Mouse (Mus musculus): ENCODE data around the gene Txndc12. TPM values are rescaled to one million over a fixed set of nuclear protein-coding genes. Genes with fewer than 3 reads are reported as not detected.
A peak's percentile ranks its signal among the peaks of the same experiment; 100 is the strongest.

The Txndc12 gene
- polyA plus RNA-seq, 1 experiment from 2014 or later, result 122 TPM

- under 1% methylated on average over 77 of the region's 77 CpGs for WGBS
- ATAC-seq (replicated peaks; ENCODE audit: insufficient number of reproducible peaks, insufficient read depth, low FRiP score, low read depth), result peak; percentile 80
- peaks cover 18% of the 10 kb centered on the region for H3K4me1 ChIP-seq (replicated peaks)
- no peaks in the 10 kb centered on the region for H3K9me3 ChIP-seq (replicated peaks)
- H3K4me3 ChIP-seq, result peak within 1 kb of the TSS; percentile 88
- H3K27ac ChIP-seq, result peak within 1 kb of the TSS; percentile 88
- H3K4me2 ChIP-seq, result peak within 1 kb of the TSS; percentile 93
- H3K27me3 ChIP-seq, result no peaks in the 10 kb centered on the region
- H3K9ac ChIP-seq, result peak within 1 kb of the TSS; percentile 82
- H3K36me3 ChIP-seq, result 0 out of 2 replicates have a peak, but pooled peaks cover 4% of the 10 kb centered on the region
These were observed 13.5 kb downstream of the Txndc12 start, which contains the start of gene Kti12 for GRCm38 (mm10) chr4:108847715-108848504. Gene Kti12 (plus strand): TSS chr4:108847785.

DNA sequence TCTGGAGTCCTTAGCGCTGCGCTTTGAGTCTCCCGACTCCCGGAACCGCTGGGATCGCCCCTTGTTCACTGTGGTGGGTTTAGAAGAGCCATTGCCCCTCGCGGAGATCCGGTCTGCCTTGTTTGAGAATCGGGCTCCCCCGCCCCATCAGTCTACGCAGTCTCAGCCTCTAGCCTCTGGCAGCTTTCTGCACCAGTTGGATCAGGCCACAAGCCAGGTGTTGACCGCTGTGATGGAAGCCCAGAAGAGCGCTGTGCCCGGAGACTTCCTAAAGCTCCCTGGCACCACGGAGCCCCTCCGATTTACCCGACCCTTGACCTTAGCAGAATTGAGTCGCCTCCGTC, 14.1 kb downstream of the Txndc12 start, which contains the start of gene A730015C16Rik:
TSS of gene A730015C16Rik (minus strand) at position 115 of the 344 bp plus-strand sequence.
- no peaks in the 10 kb centered on the region for H3K9me3 ChIP-seq (replicated peaks)
- H3K9ac ChIP-seq, result peak within 1 kb of the TSS; percentile 82
- WGBS, result 7% methylated on average over 20 of the region's 20 CpGs
- peaks cover 7% of the 10 kb centered on the region for H3K36me3 ChIP-seq
- 0 out of 2 replicates have a peak, but pooled peaks have one; percentile 23 for ATAC-seq (replicated peaks; ENCODE audit: insufficient number of reproducible peaks, insufficient read depth, low FRiP score, low read depth)
- H3K4me1 ChIP-seq (replicated peaks), result peaks cover 16% of the 10 kb centered on the region
- H3K4me3 ChIP-seq, result peak within 1 kb of the TSS; percentile 88
- H3K27ac ChIP-seq, result peak within 1 kb of the TSS; percentile 88
- H3K27me3 ChIP-seq, result no peaks in the 10 kb centered on the region
- peak within 1 kb of the TSS; percentile 93 for H3K4me2 ChIP-seq

- Histone ChIP-seq H3K27ac (no peak overlapping the region), H3K36me3 (peaks cover 18% of the 10 kb centered on the region; the same call in 1 of the 2 replicates), H3K4me3 (no peak overlapping the region), H3K9me3 (replicated peaks) (no peaks in the 10 kb centered on the region), H3K9ac (no peak overlapping the region), H3K4me1 (replicated peaks) (no peaks in the 10 kb centered on the region), H3K27me3 (no peaks in the 10 kb centered on the region), H3K4me2 (no peak overlapping the region)
- no peak for ATAC-seq (replicated peaks; ENCODE audit: insufficient number of reproducible peaks, insufficient read depth, low FRiP score, low read depth)
- 70% methylated on average over 7 of the region's 7 CpGs for WGBS
These were observed 32.4 kb downstream of the Txndc12 start for GRCm38 (mm10) chr4:108866806-108867205.

DNA sequence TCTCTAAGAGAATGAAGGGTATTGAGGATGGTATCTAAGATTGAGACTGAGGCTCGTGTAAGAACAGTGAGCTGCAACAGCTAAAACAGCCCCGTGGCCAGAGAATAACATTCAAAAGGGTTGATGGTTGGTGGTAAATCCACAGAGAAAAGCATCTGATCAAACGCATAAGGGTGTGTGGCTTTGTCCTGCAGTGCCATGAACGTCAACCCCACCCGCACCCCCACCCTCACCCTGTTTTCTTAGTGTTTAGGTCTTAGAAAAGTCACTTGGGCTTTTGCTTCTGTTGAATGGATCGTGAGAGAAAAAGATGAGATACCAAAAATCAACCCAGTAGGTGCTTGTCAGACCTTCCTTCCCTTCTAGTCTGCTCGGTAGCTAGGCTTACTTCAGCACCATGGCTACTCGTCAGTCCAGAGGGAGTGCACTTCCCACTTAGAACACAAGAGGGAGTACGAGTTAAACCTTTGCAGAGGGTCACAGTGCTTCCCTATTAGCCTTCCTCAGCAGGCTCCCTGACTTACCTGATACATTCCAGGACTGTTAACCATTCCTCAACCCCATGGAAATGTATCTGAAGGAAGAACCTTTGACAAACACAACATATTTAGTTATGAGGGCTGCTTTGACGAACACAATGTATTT, 35.5 kb downstream of the Txndc12 start:
- H3K9me3 ChIP-seq (replicated peaks), result no peaks in the 10 kb centered on the region
- no peak overlapping the region for H3K4me2 ChIP-seq
- no peaks in the 10 kb centered on the region for H3K36me3 ChIP-seq
- no peaks in the 10 kb centered on the region for H3K4me1 ChIP-seq (replicated peaks)
- no peaks in the 10 kb centered on the region for H3K27me3 ChIP-seq
- no peak overlapping the region for H3K27ac ChIP-seq
- 36% methylated on average over 10 of the region's 10 CpGs for WGBS
- ATAC-seq (replicated peaks; ENCODE audit: insufficient number of reproducible peaks, insufficient read depth, low FRiP score, low read depth), result no peak
- H3K4me3 ChIP-seq, result no peak overlapping the region
- no peak overlapping the region for H3K9ac ChIP-seq

DNA sequence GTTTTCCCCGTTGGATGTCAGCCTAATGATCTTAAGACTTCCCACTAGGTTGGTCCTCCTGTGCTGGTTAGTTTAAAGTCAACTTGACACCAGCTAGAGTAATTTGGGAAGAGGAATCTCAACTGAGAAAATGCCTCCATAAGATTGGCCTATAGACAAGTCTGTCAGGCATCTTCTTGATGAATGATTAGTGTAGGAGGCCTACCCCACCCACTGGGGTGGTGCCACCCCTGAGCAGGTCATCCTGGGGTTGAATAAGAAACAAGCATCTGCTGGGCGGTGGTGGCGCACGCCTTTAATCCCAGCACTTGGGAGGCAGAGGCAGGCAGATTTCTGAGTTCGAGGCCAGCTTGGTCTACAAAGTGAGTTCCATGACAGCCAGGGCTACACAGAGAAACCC, 39.3 kb downstream of the Txndc12 start:
- H3K27me3 ChIP-seq, result no peaks in the 10 kb centered on the region
- no peak overlapping the region for H3K9ac ChIP-seq
- WGBS, result 88% methylated on average over 5 of the region's 5 CpGs
- no peak overlapping the region for H3K4me3 ChIP-seq
- no peaks in the 10 kb centered on the region for H3K36me3 ChIP-seq
- no peak for ATAC-seq (replicated peaks; ENCODE audit: insufficient number of reproducible peaks, insufficient read depth, low FRiP score, low read depth)
- no peak overlapping the region for H3K27ac ChIP-seq
- no peaks in the 10 kb centered on the region for H3K9me3 ChIP-seq (replicated peaks)
- no peak overlapping the region for H3K4me2 ChIP-seq
- H3K4me1 ChIP-seq (replicated peaks), result peaks cover 2% of the 10 kb centered on the region

- no peak overlapping the region for H3K9ac ChIP-seq
- ATAC-seq (replicated peaks; ENCODE audit: insufficient number of reproducible peaks, insufficient read depth, low FRiP score, low read depth), result no peak
- WGBS, result 74% methylated on average over 6 of the region's 6 CpGs
These were observed 43.5 kb downstream of the Txndc12 start for GRCm38 (mm10) chr4:108877901-108878300.

GRCm38 (mm10) chr4:108878963-108879822, 44.8 kb downstream of the Txndc12 start, which contains the start of gene Rab3b:
Gene Rab3b (plus strand): TSS chr4:108879063.
- no peak within 1 kb of the TSS for H3K27ac ChIP-seq
- H3K4me3 ChIP-seq, result peak within 1 kb of the TSS; percentile 58
- WGBS, result under 1% methylated on average over 46 of the region's 46 CpGs

More at GRCm38 (mm10) chr4:108877901-108878300, 43.5 kb downstream of the Txndc12 start:
- Histone ChIP-seq H3K9me3 (replicated peaks) (no peaks in the 10 kb centered on the region), H3K4me2 (no peak overlapping the region), H3K27me3 (peaks cover 8% of the 10 kb centered on the region; the same call in 1 of the 2 replicates), H3K36me3 (no peaks in the 10 kb centered on the region), H3K27ac (no peak overlapping the region), H3K4me3 (no peak overlapping the region), H3K4me1 (replicated peaks) (peaks cover 12% of the 10 kb centered on the region)

GRCm38 (mm10) chr4:108883815-108884214, 49.4 kb downstream of the Txndc12 start:
- 42% methylated on average over 13 of the region's 13 CpGs for WGBS
- no peak for ATAC-seq (replicated peaks; ENCODE audit: insufficient number of reproducible peaks, insufficient read depth, low FRiP score, low read depth)
- Histone ChIP-seq H3K4me1 (replicated peaks) (peaks cover 9% of the 10 kb centered on the region), H3K9ac (no peak overlapping the region), H3K4me2 (no peak overlapping the region), H3K27ac (no peak overlapping the region), H3K36me3 (no peaks in the 10 kb centered on the region), H3K27me3 (peaks cover 8% of the 10 kb centered on the region; the same call in 1 of the 2 replicates), H3K4me3 (no peak overlapping the region), H3K9me3 (replicated peaks) (no peaks in the 10 kb centered on the region)

More at GRCm38 (mm10) chr4:108878963-108879822, 44.8 kb downstream of the Txndc12 start, which contains the start of gene Rab3b:
- peaks cover 12% of the 10 kb centered on the region for H3K4me1 ChIP-seq (replicated peaks)
- peak; percentile 88 for ATAC-seq (replicated peaks; ENCODE audit: insufficient number of reproducible peaks, insufficient read depth, low FRiP score, low read depth)
- no peaks in the 10 kb centered on the region for H3K36me3 ChIP-seq
- no peaks in the 10 kb centered on the region for H3K9me3 ChIP-seq (replicated peaks)
- H3K4me2 ChIP-seq, result peak within 1 kb of the TSS; percentile 99
- H3K9ac ChIP-seq, result peak within 1 kb of the TSS; percentile 57
- peaks cover 8% of the 10 kb centered on the region; the same call in 1 of the 2 replicates for H3K27me3 ChIP-seq

DNA sequence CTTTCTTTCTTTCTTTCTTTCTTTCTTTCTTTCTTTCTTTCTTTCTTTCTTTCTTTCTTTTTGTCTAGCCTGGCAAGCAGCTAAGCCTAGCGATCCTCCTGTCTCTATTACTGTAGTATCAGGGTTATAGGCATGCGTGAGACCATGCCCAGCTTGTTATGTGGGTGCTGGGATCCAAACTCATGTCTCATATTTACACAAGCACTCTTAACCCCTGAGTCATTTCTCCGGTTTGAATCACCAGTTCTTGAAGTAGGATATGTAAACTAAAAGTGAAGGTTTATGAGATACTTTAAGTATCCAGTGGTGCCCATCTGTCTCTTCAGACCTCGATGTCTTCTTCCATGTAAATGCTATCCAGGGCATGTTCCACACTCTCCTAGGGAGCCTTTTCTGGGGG, 53.1 kb downstream of the Txndc12 start:
- H3K27ac ChIP-seq, result no peak overlapping the region
- no peak for ATAC-seq (replicated peaks; ENCODE audit: insufficient number of reproducible peaks, insufficient read depth, low FRiP score, low read depth)
- H3K4me3 ChIP-seq, result no peak overlapping the region
- H3K9me3 ChIP-seq (replicated peaks), result no peaks in the 10 kb centered on the region
- 79% methylated on average over 4 of the region's 4 CpGs for WGBS
- no peak overlapping the region for H3K9ac ChIP-seq
- no peaks in the 10 kb centered on the region for H3K4me1 ChIP-seq (replicated peaks)
- H3K36me3 ChIP-seq, result no peaks in the 10 kb centered on the region
- H3K4me2 ChIP-seq, result no peak overlapping the region
- H3K27me3 ChIP-seq, result no peaks in the 10 kb centered on the region

- Histone ChIP-seq H3K27me3 (no peaks in the 10 kb centered on the region), H3K4me2 (no peak overlapping the region), H3K9me3 (replicated peaks) (no peaks in the 10 kb centered on the region), H3K4me1 (replicated peaks) (no peaks in the 10 kb centered on the region), H3K27ac (no peak overlapping the region), H3K36me3 (no peaks in the 10 kb centered on the region), H3K4me3 (no peak overlapping the region), H3K9ac (no peak overlapping the region)
- WGBS, result 79% methylated on average over 6 of the region's 6 CpGs
- ATAC-seq (replicated peaks; ENCODE audit: insufficient number of reproducible peaks, insufficient read depth, low FRiP score, low read depth), result no peak
These were observed 56.5 kb downstream of the Txndc12 start for GRCm38 (mm10) chr4:108890876-108891275.

- Histone ChIP-seq H3K27ac (no peak overlapping the region), H3K9me3 (replicated peaks) (no peaks in the 10 kb centered on the region)
- 78% methylated on average over 7 of the region's 7 CpGs for WGBS
These were observed 66.0 kb downstream of the Txndc12 start for GRCm38 (mm10) chr4:108900421-108900820.

More at GRCm38 (mm10) chr4:108900421-108900820, 66.0 kb downstream of the Txndc12 start:
- H3K4me3 ChIP-seq, result no peak overlapping the region
- H3K4me1 ChIP-seq (replicated peaks), result peaks cover 4% of the 10 kb centered on the region; the same call in 1 of the 2 replicates
- H3K4me2 ChIP-seq, result no peak overlapping the region
- no peaks in the 10 kb centered on the region for H3K27me3 ChIP-seq
- H3K36me3 ChIP-seq, result no peaks in the 10 kb centered on the region
- ATAC-seq (replicated peaks; ENCODE audit: insufficient number of reproducible peaks, insufficient read depth, low FRiP score, low read depth), result no peak
- no peak overlapping the region for H3K9ac ChIP-seq
